Mouse (Mus musculus): Measurements from ENCODE around the gene Edn3.

- TF ChIP-seq CTCF (IDR thresholded peaks at IDR 0.05; ENCODE audit: control insufficient read depth, insufficient read depth, insufficient replicate concordance, low read depth, low read length) (no peak), POLR2A (IDR thresholded peaks at IDR 0.05; ENCODE audit: control insufficient read depth, low read depth, low read length) (no peak)
Measured at GRCm38 (mm10) chr2:174813306-174813705, 52.9 kb downstream of the Edn3 start.
